Mouse (Mus musculus) liver, postnatal 0 days (tissue): Measurements from ENCODE around the gene Rbfox2.

Experiments
- CTCF ChIP-seq: sonication (generic); IDR thresholded peaks from 2 replicates; pipeline ENCODE4 v1.5.1; 2016; ENCODE audit warnings: antibody characterized with exemption, low read depth
- EP300 ChIP-seq: IDR thresholded peaks from 2 replicates; pipeline ENCODE4 v1.6.1; 2016; ENCODE audit warnings: antibody characterized with exemption, low read depth, mild to moderate bottlenecking

DNA sequence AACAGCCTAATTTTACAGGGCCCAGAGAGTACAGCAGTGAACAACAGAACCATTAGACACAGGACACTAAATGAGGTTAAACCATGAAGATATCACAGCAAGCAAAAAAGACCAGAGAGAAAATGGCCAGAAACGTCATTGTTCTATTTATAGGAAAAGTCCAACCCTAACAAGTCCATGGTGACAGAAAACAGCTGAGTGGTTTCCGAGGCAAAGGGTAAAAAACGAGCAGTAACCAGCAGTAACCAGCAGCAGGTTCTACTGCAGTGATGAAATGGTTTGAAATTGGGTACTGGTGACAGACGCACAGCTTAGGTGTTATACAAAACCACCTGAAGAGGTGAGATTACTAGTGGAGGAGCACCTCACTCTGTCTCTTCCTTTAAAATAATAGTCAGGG, 72.5 kb downstream of the Rbfox2 start:
- TF ChIP-seq EP300 (no peak), CTCF (no peak)
